Mouse (Mus musculus): ENCODE measurements around the gene Ndufv1.

- peak; percentile 96 for TF ChIP-seq CTCF (IDR thresholded peaks at IDR 0.05; ENCODE audit: low read depth)
- no peak for TF ChIP-seq EP300 (optimal IDR thresholded peaks at IDR 0.05)
Measured at GRCm38 (mm10) chr19:4012432-4013022, at the start of gene Ndufv1.
